Mouse (Mus musculus): Measurements from ENCODE around the gene Rgma.

- TF ChIP-seq CTCF (IDR thresholded peaks at IDR 0.05): no peak
- no peak for TF ChIP-seq POLR2A (IDR thresholded peaks at IDR 0.05; ENCODE audit: insufficient read depth, low read depth, low read length)
These were observed 5.3 kb upstream of the Rgma start for GRCm38 (mm10) chr7:73369992-73370391.
